Mouse (Mus musculus): ENCODE results near the gene Tnnc1.

DNA sequence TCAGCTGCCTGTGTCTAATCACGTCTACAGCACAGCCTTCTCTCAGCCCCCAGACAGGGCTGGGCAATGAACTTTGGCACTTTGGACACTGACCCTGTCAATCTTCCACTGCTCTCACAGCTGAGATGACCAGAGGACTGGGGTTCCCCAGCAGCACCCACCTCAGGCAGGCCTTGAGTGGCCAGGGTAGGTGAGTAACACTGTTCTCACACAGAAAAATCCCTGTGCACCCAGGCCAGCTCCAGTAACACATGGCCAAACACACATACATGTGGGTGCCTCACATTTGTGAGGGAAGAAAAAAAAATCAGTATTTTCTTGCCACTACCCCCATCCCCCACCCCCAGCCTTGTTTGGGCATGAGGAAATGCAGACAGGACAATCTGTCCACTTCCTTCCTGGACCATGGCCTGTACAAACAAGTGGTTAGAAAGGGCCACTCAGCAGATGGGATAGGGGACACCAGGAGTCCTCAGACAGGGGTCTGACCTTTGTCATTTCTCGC is 25.3 kb upstream of the Tnnc1 start:
- TF ChIP-seq GATA1 (IDR thresholded peaks at IDR 0.05; ENCODE audit: borderline replicate concordance, low read length) (no peak), FLI1 (IDR thresholded peaks at IDR 0.05; ENCODE audit: low read length) (no peak)
